Mouse (Mus musculus): ENCODE measurements around the gene Csrnp1. TPM values are rescaled to one million over a fixed set of nuclear protein-coding genes. Genes with fewer than 3 reads are reported as not detected.

Csrnp1 gene
- polyA plus RNA-seq, 1 experiment from 2014 or later, result 0.67 TPM

DNA sequence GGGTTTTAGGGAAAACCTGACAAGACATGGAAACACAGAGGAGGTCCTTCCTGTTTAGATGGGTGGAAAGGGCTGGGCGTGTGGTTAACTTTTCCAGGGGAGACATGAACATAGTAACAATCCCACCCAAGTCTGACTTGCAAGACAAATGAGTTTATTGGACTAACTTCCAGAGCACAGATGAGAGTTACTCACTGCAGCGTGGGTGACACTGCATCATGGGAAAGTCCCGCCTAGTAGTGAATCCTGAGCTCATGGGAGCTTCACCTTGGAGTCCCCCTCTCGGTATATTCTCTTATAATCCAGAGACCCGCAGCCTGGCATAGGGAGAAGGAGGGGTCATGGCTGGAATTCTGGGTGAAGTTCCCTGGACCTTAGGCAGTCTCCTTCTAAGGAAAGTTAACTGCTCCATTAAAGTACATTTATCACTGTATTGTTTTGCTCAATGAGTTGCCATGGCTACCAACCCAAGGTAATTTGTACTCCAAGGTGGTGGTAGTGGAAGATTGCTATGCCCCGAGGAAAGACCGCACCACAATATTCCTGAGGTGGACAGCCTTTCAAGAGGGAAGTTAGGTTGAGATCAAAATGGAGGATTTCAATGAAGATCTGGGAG lies 24.9 kb upstream of the Csrnp1 start:
- DNase-seq (ENCODE audit: low spot score, missing footprints) (no peak), ATAC-seq (ENCODE audit: low FRiP score) (no peak)
- Histone ChIP-seq H3K4me1 (ENCODE audit: control insufficient read depth, insufficient read depth, low read length) (peaks cover 7% of the 10 kb centered on the region; the same call in 1 of the 2 replicates), H3K4me3 (ENCODE audit: low read depth, low read length) (no peak overlapping the region), H3K27me3 (ENCODE audit: control insufficient read depth, insufficient read depth, low read length) (no peaks in the 10 kb centered on the region), H3K36me3 (ENCODE audit: control insufficient read depth, insufficient read depth, low read length) (no peaks in the 10 kb centered on the region), H3K27ac (ENCODE audit: low read depth, low read length) (no peak overlapping the region), H3K4me2 (no peak overlapping the region), H3K9me3 (ENCODE audit: control insufficient read depth, low read length) (no peaks in the 10 kb centered on the region), H3K9ac (ENCODE audit: low read length) (no peak overlapping the region)
- WGBS, result 84% methylated on average over 7 of the region's 7 CpGs

- ATAC-seq (ENCODE audit: low FRiP score) (no peak), DNase-seq (ENCODE audit: low spot score, missing footprints) (no peak)
- H3K9me3 ChIP-seq (ENCODE audit: control insufficient read depth, low read length), result no peaks in the 10 kb centered on the region
- H3K27ac ChIP-seq (ENCODE audit: low read depth, low read length), result no peak overlapping the region
- H3K4me3 ChIP-seq (ENCODE audit: low read depth, low read length), result no peak overlapping the region
- no peaks in the 10 kb centered on the region for H3K27me3 ChIP-seq (ENCODE audit: control insufficient read depth, insufficient read depth, low read length)
- H3K4me1 ChIP-seq (ENCODE audit: control insufficient read depth, insufficient read depth, low read length), result peaks cover 8% of the 10 kb centered on the region; the same call in 1 of the 2 replicates
- no peak overlapping the region for H3K9ac ChIP-seq (ENCODE audit: low read length)
- WGBS, result 85% methylated on average over 1 of the region's 1 CpGs
- no peaks in the 10 kb centered on the region for H3K36me3 ChIP-seq (ENCODE audit: control insufficient read depth, insufficient read depth, low read length)
- no peak overlapping the region for H3K4me2 ChIP-seq
Observed at GRCm38 (mm10) chr9:120007833-120008232, 23.4 kb upstream of the Csrnp1 start.

GRCm38 (mm10) chr9:120005936-120006335 lies 21.5 kb upstream of the Csrnp1 start:
- Histone ChIP-seq H3K9ac (ENCODE audit: low read length) (no peak overlapping the region), H3K9me3 (ENCODE audit: control insufficient read depth, low read length) (no peaks in the 10 kb centered on the region), H3K4me1 (ENCODE audit: control insufficient read depth, insufficient read depth, low read length) (peaks cover 6% of the 10 kb centered on the region; the same call in 1 of the 2 replicates), H3K4me2 (no peak overlapping the region), H3K36me3 (ENCODE audit: control insufficient read depth, insufficient read depth, low read length) (no peaks in the 10 kb centered on the region), H3K27ac (ENCODE audit: low read depth, low read length) (no peak overlapping the region), H3K4me3 (ENCODE audit: low read depth, low read length) (no peak overlapping the region), H3K27me3 (ENCODE audit: control insufficient read depth, insufficient read depth, low read length) (no peaks in the 10 kb centered on the region; the same call in 1 of the 2 replicates)
- 87% methylated on average over 3 of the region's 3 CpGs for WGBS
- no peak for DNase-seq (ENCODE audit: low spot score, missing footprints)
- no peak for ATAC-seq (ENCODE audit: low FRiP score)

DNA sequence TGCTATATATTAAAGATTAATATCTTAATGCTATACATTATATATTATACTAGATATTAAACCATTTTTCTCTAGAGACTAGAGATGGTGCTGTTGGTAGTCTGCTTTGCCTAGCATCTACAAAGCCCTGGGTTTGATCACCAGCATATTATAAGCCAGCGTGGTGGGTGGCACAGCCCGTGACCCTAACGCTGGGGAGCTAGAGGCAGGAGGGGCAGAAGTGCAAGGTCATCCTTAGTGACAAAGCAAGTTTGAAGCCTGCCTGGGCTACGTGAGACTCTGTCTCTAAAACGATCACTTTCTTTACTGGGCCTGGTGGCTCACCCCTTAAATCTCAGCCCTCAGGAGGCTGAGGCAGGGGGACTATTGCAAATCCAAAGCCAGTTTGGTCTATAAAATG lies 18.4 kb upstream of the Csrnp1 start:
- no peak overlapping the region for H3K4me2 ChIP-seq
- WGBS, result 75% methylated on average over 5 of the region's 5 CpGs

DNA sequence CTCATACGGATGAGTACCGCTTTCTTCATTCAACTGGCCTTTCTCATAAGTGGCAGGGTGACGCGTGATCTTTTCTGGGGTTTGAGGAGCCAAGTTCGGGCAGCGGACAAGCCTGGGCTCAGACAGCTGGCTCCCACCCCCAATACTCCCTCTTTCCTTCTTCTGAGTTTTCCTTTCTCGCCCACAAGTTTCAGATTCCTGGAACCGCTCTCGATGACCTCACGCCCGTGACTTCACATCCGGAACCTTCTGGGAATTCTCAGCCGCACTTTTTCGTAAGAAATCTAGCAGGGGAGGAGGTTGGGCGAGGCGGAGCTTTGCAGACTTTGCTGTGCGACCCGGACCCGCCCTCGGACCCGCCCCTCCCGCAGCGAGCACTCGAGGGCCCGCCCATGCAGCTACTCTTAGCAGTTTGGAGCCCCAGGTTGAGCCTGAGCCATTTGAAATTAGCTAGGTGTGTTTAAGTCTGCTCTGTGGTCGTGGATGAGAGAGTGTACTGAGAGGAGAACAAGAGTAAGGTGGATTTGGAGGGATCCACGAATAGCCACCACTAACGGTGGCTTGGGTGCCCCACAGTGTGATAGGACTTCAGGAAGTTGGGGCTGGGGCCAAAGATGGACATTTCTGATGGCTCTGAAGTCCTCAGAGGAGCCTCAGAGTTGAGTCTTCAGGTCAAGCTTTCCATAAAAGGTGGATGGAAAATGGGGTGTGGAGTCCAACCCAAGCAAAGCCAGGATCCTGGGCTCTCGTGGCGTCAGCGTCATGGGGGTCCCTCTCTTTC lies 17.7 kb upstream of the Csrnp1 start:
- Histone ChIP-seq H3K4me2 (peak overlapping the region; percentile 55), H3K4me3 (ENCODE audit: low read depth, low read length) (peak overlapping the region; percentile 27), H3K27me3 (ENCODE audit: control insufficient read depth, insufficient read depth, low read length) (no peaks in the 10 kb centered on the region; the same call in 1 of the 2 replicates), H3K36me3 (ENCODE audit: control insufficient read depth, insufficient read depth, low read length) (no peaks in the 10 kb centered on the region), H3K4me1 (ENCODE audit: control insufficient read depth, insufficient read depth, low read length) (peaks cover 2% of the 10 kb centered on the region; the same call in 1 of the 2 replicates), H3K9me3 (ENCODE audit: control insufficient read depth, low read length) (no peaks in the 10 kb centered on the region), H3K27ac (ENCODE audit: low read depth, low read length) (no peak overlapping the region), H3K9ac (ENCODE audit: low read length) (peak overlapping the region; percentile 53)
- ATAC-seq (ENCODE audit: low FRiP score) (peak; percentile 78), DNase-seq (ENCODE audit: low spot score, missing footprints) (peak; percentile 94)
- 11% methylated on average over 31 of the region's 31 CpGs for WGBS

More for the DNA sequence above, 18.4 kb upstream of the Csrnp1 start:
- Histone ChIP-seq H3K4me1 (ENCODE audit: control insufficient read depth, insufficient read depth, low read length) (peaks cover 2% of the 10 kb centered on the region; the same call in 1 of the 2 replicates), H3K9ac (ENCODE audit: low read length) (no peak overlapping the region), H3K27me3 (ENCODE audit: control insufficient read depth, insufficient read depth, low read length) (no peaks in the 10 kb centered on the region; the same call in 1 of the 2 replicates), H3K36me3 (ENCODE audit: control insufficient read depth, insufficient read depth, low read length) (no peaks in the 10 kb centered on the region), H3K27ac (ENCODE audit: low read depth, low read length) (no peak overlapping the region), H3K9me3 (ENCODE audit: control insufficient read depth, low read length) (no peaks in the 10 kb centered on the region), H3K4me3 (ENCODE audit: low read depth, low read length) (no peak overlapping the region)
- DNase-seq (ENCODE audit: low spot score, missing footprints) (no peak), ATAC-seq (ENCODE audit: low FRiP score) (no peak)

DNA sequence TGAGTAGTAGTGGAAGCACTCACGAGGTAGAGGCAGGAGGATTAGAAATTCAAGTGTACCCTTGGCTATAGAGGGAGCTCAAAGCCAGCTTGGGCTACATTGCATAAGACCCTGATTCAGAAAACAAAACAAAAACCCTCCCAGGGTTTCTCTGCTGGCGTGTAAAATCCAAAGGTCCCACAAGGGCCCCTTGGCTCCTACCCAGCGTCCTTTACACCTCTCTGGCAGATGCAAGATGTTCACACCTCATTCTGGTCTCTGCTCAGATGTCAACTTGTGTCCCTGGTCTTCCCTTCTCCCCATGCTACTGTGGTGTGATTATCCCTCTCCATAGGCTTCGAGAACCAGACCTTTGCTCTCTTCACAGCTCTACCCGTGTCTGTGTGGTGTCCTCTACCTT lies 16.3 kb upstream of the Csrnp1 start:
- Histone ChIP-seq H3K27me3 (ENCODE audit: control insufficient read depth, insufficient read depth, low read length) (no peaks in the 10 kb centered on the region; the same call in 1 of the 2 replicates), H3K9me3 (ENCODE audit: control insufficient read depth, low read length) (no peaks in the 10 kb centered on the region), H3K36me3 (ENCODE audit: control insufficient read depth, insufficient read depth, low read length) (no peaks in the 10 kb centered on the region), H3K9ac (ENCODE audit: low read length) (no peak overlapping the region), H3K4me3 (ENCODE audit: low read depth, low read length) (no peak overlapping the region), H3K27ac (ENCODE audit: low read depth, low read length) (no peak overlapping the region), H3K4me2 (no peak overlapping the region), H3K4me1 (ENCODE audit: control insufficient read depth, insufficient read depth, low read length) (peaks cover 2% of the 10 kb centered on the region; the same call in 1 of the 2 replicates)
- ATAC-seq (ENCODE audit: low FRiP score) (no peak), DNase-seq (ENCODE audit: low spot score, missing footprints) (no peak)
- WGBS, result 88% methylated on average over 5 of the region's 5 CpGs

- no peak overlapping the region for H3K4me3 ChIP-seq (ENCODE audit: low read depth, low read length)
- no peak overlapping the region for H3K4me2 ChIP-seq
- no peaks in the 10 kb centered on the region for H3K36me3 ChIP-seq (ENCODE audit: control insufficient read depth, insufficient read depth, low read length)
- H3K27ac ChIP-seq (ENCODE audit: low read depth, low read length), result no peak overlapping the region
- ATAC-seq (ENCODE audit: low FRiP score) (no peak), DNase-seq (ENCODE audit: low spot score, missing footprints) (no peak)
- no peak overlapping the region for H3K9ac ChIP-seq (ENCODE audit: low read length)
- WGBS, result 75% methylated on average over 6 of the region's 6 CpGs
- no peaks in the 10 kb centered on the region for H3K9me3 ChIP-seq (ENCODE audit: control insufficient read depth, low read length)
- peaks cover 2% of the 10 kb centered on the region; the same call in 1 of the 2 replicates for H3K4me1 ChIP-seq (ENCODE audit: control insufficient read depth, insufficient read depth, low read length)
- H3K27me3 ChIP-seq (ENCODE audit: control insufficient read depth, insufficient read depth, low read length), result no peaks in the 10 kb centered on the region; the same call in 1 of the 2 replicates
Observed at GRCm38 (mm10) chr9:119999636-120000035, 15.2 kb upstream of the Csrnp1 start.

DNA sequence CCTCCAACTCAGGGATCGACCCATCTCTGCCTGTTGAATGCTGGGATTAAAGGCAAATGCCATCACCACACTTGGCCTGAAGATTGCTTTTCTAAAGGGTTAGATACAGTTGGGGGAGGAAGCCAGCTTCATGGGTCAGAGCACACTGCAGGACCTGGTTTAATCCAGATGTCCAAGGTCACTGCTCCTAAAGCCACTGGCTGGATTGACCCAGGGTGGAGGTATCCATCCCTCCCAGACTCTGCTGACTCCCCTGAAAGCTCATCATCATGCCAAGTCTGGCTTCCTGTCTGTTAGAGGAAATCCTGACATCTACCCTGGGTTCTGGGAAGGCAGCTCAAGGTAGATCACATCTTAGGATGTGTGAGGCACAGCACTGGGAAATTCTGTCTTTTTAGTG lies 14.3 kb upstream of the Csrnp1 start:
- H3K27me3 ChIP-seq (ENCODE audit: control insufficient read depth, insufficient read depth, low read length), result no peaks in the 10 kb centered on the region; the same call in 1 of the 2 replicates
- H3K4me3 ChIP-seq (ENCODE audit: low read depth, low read length), result no peak overlapping the region
- no peaks in the 10 kb centered on the region for H3K9me3 ChIP-seq (ENCODE audit: control insufficient read depth, low read length)
- 62% methylated on average over 1 of the region's 1 CpGs for WGBS
- no peaks in the 10 kb centered on the region for H3K36me3 ChIP-seq (ENCODE audit: control insufficient read depth, insufficient read depth, low read length)
- H3K27ac ChIP-seq (ENCODE audit: low read depth, low read length), result no peak overlapping the region
- no peak overlapping the region for H3K4me2 ChIP-seq
- DNase-seq (ENCODE audit: low spot score, missing footprints), result no peak
- H3K9ac ChIP-seq (ENCODE audit: low read length), result no peak overlapping the region
- H3K4me1 ChIP-seq (ENCODE audit: control insufficient read depth, insufficient read depth, low read length), result no peaks in the 10 kb centered on the region; the same call in 1 of the 2 replicates
- no peak for ATAC-seq (ENCODE audit: low FRiP score)

DNA sequence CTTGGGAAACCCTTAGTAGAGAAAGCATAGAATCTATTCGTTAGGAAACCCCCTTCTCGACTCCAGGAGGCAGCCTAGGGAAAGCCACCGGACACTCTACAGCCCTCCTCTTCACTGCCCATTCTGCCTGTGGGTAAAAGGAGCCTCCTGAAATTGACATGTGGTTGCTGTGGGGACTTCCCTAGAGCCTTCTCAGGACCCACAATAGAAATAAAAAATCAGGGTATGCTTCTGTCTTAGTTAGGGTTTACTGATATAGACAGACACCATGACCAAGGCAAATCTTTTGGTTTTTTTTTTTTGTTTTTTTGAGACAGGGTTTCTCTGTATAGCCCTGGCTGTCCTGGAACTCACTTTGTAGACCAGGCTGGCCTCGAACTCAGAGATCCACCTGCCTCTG lies 11.6 kb upstream of the Csrnp1 start:
- no peak overlapping the region for H3K4me3 ChIP-seq (ENCODE audit: low read depth, low read length)
- WGBS, result 94% methylated on average over 4 of the region's 4 CpGs
- no peaks in the 10 kb centered on the region for H3K27me3 ChIP-seq (ENCODE audit: control insufficient read depth, insufficient read depth, low read length)
- ATAC-seq (ENCODE audit: low FRiP score) (no peak), DNase-seq (ENCODE audit: low spot score, missing footprints) (no peak)
- no peak overlapping the region for H3K27ac ChIP-seq (ENCODE audit: low read depth, low read length)
- no peak overlapping the region for H3K4me2 ChIP-seq
- no peak overlapping the region for H3K9ac ChIP-seq (ENCODE audit: low read length)
- no peaks in the 10 kb centered on the region for H3K9me3 ChIP-seq (ENCODE audit: control insufficient read depth, low read length)
- no peaks in the 10 kb centered on the region for H3K36me3 ChIP-seq (ENCODE audit: control insufficient read depth, insufficient read depth, low read length)
- H3K4me1 ChIP-seq (ENCODE audit: control insufficient read depth, insufficient read depth, low read length), result no peaks in the 10 kb centered on the region
